Mouse (Mus musculus) cerebellum, adult 9-10 months (tissue): Measurements from ENCODE around the gene Dnttip1.
"Not testable (repeated sequence)": the region's sequence is repeated elsewhere in the genome, so short reads cannot be mapped to it uniquely, and the experiment has no call there.

Experiments
- DNase-seq: peaks from one replicate; pipeline ENCODE4 v3.0.0; 2022

Gene Dnttip1

GRCm38 (mm10) chr2:164745843-164746479 is at the start of gene Dnttip1, which contains the start of gene Wfdc3:
Gene Dnttip1 (plus strand): TSS chr2:164745983.
Gene Wfdc3 (minus strand): TSS chr2:164745931.
- DNase-seq = peak; percentile 84

- no peak for DNase-seq
These were observed 47.6 kb upstream of the Dnttip1 start, which contains the start of gene Spint4 for GRCm38 (mm10) chr2:164698201-164698600. Gene Spint4 (plus strand): TSS chr2:164698501.

DNA sequence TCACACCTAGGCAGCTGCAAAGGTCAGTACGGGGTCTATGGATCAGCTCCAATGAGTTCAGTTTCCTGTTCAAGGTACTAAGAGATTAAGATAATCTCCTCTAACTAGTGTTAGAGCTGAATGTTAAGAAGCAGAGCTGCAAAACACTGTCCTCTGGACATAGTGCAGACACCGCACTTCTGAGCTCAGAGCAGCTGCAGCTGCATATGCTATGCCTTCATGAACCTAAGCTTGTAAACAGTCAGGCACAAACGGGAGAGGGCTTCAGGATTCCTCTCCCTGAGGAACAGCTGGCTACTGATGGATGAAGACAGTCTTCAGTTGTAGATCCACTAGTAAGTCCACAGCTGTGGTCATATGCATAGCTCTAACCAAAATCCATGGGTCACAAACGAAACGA is 44.8 kb upstream of the Dnttip1 start:
- DNase-seq = no peak

GRCm38 (mm10) chr2:164701761-164702160 is 44.0 kb upstream of the Dnttip1 start:
- no peak for DNase-seq

GRCm38 (mm10) chr2:164704235-164704634 is 41.5 kb upstream of the Dnttip1 start:
- no peak for DNase-seq

DNA sequence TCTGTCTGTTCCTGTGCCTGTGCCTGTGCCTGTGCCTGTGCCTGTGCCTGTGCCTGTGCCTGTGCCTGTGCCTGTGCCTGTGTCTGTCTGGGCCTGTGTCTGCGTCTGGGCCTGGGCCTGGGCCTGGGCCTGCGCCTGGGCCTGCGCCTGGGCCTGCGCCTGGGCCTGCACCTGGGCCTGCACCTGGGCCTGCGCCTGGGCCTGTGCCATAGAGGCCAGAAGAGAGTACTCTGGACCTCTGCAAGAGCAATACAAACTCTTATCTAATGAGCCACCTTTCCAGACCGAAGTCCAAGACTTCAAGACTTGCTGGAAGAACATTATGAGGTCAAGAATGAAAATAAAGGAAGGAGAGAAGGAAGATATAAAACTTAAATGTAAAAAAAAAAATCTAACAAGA is 40.5 kb upstream of the Dnttip1 start:
- DNase-seq = no peak

- no peak for DNase-seq
These were observed 39.8 kb upstream of the Dnttip1 start for GRCm38 (mm10) chr2:164705991-164706390.

DNA sequence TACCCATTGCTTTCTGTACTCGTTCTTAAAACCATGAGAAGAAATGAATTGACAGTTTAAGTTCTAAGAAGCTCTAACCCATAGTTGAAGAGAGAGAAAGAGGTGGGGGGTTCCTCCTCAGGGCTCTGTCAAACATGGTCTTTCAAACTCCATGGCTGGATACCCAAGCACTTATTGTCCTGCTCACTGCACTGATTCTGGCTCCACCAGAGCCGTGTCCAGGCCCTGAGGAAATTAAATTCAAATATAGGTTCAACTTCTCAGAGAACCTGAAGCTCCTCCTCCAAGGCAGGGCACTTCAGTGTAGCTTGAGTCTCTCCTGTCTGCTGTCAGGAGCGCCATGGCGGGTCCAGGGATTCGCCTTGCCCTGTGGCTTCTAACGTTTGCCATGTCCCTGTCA is 30.8 kb upstream of the Dnttip1 start, which contains the start of gene Spint5:
Spint5 (plus strand) TSS at position 301 of the 400 bp plus-strand sequence.
- no peak for DNase-seq

GRCm38 (mm10) chr2:164716194-164716786 is 29.5 kb upstream of the Dnttip1 start:
- not testable (repeated sequence) for DNase-seq

GRCm38 (mm10) chr2:164723276-164723675 is 22.5 kb upstream of the Dnttip1 start:
- DNase-seq = no peak

- DNase-seq = peak; percentile 52
These were observed 19.7 kb upstream of the Dnttip1 start for GRCm38 (mm10) chr2:164725895-164726619.

GRCm38 (mm10) chr2:164731719-164732118 is 14.1 kb upstream of the Dnttip1 start:
- no peak for DNase-seq

- no peak for DNase-seq
These were observed 12.5 kb upstream of the Dnttip1 start for GRCm38 (mm10) chr2:164733259-164733658.

DNA sequence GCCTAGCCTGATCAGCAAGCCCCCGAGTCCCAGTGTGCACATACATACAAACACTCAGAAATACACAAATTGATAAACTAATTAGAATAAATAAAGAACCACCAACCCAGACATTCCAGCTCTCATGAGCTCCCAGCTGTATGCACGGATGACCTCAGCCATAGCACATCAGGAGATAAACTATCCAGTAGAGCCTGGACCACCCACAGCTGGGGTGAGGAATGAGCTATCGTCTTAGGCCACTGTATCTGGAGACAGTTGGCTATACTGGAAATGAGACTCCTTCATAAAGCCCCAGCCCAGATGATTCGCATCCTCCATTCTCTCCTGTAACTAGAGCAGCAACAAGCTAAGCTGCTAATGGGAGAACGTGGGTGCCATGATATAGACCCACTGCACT is 10.9 kb upstream of the Dnttip1 start:
- no peak for DNase-seq

- DNase-seq = no peak
These were observed 10.3 kb upstream of the Dnttip1 start for GRCm38 (mm10) chr2:164735446-164735845.

- no peak for DNase-seq
These were observed 8.2 kb upstream of the Dnttip1 start for GRCm38 (mm10) chr2:164737377-164738090.

DNA sequence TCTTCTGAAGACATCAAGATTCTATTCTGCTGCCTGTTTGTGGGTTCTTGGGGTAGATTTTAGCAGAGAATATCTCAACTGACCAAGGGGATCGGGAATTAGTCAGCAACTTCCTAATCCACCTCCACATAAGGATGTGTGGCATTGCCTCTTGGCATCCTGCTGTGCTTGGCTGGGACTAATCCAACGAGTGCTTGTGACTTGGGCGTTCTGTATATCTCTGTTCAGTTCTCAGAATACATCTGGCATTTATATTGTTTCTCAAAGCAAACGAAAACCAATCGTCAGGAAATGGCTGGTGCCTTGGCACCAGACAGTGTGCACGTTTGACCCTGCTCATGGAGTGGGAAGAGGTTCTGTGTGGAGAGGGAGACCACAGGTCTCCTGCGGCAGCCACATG is 5.9 kb upstream of the Dnttip1 start:
- no peak for DNase-seq

- no peak for DNase-seq
These were observed 796 bp upstream of the Dnttip1 start for GRCm38 (mm10) chr2:164744987-164745386.

DNA sequence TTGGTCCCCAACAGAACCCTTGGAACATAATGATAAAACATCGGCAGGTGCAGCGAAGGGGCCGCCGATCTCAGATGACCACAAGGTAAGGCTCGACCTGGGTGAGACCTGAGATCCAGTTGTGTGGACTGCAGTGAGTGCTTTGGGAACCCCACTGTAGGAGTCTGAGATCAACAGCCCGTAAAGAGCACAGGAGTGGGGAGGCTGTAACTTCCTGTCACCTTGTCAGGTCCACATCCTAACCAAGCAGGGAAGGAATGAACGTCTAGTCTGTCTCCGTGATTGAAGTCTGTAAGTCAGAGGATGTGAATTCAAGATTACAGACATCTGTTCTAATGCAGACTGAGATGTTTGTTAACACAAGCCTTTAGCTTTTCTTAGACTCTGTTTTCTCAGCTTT is 910 bp downstream of the Dnttip1 start:
- DNase-seq = no peak

- DNase-seq = peak; percentile 0
These were observed 2.4 kb downstream of the Dnttip1 start for GRCm38 (mm10) chr2:164748191-164748590.

GRCm38 (mm10) chr2:164748991-164749390 is 3.2 kb downstream of the Dnttip1 start:
- DNase-seq = no peak

DNA sequence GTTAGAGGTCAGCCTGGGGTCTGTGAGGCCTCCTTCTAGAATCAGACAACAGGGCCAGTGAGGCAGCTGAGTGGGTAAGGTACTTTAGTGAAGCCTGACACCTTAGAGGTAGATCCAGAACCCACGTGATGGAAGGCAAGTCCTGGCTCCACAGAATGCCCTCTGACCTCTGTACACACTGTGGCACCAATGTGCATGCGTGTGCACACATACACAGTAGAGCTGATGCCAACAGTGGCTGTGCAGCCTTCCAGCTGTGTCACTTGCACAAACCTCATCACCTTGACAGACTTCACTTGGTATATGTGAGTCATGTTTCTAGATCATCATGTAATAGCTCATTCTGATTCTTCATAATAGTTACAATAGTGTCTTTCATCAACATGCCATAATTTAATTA is 6.7 kb downstream of the Dnttip1 start:
- peak; percentile 0 for DNase-seq

- DNase-seq = peak; percentile 0
These were observed 8.3 kb downstream of the Dnttip1 start for GRCm38 (mm10) chr2:164754105-164754504.
